Mouse (Mus musculus) liver, adult (tissue): ENCODE results near the gene Smc1b.
"Not testable (repeated sequence)": the region's sequence is repeated elsewhere in the genome, so short reads cannot be mapped to it uniquely, and the experiment has no call there.

Source experiments
- GATA4 ChIP-seq: IDR thresholded peaks from 2 replicates; pipeline ENCODE4 v1.6.1; 2014; ENCODE audit warnings: mild to moderate bottlenecking, low read length; ENCODE audit not compliant: insufficient replicate concordance

Smc1b gene

DNA sequence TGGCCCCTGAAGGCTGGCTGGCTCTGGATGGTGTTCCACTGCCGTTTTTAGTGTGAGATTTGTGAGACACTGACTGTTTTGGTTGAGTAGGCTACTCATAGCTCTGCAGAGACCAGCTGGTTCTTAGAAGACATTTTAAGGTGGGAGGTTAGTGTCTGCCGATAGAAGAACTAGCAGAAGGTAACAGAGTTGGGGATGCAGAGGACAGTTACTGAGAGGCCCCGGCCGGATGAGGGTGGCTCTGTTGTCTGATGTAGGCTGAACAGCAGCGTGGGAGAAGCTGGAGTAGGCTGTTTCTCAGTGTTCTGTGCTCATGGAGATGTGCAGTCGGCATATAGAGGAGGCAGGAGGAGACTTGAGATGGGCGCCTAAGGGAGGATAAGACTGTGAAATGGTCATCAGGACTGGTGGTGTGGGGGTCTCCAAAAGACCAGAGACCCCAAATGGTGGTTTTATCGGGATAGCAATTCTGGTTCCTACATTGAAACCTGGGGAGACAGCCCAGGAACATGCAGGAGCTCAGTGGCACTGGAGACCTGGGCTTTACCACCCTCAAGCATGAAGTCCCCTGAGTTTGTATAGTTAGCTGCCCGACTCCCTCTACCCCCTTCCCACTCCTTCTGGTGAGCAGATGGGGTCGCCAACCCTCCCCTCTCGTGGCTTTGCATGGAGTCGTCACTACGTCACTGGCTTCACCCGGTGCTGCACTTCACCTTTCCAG, 85.4 kb downstream of the Smc1b start:
- no peak for TF ChIP-seq GATA4

- TF ChIP-seq GATA4: no peak
These were observed 88.0 kb downstream of the Smc1b start for GRCm38 (mm10) chr15:85043761-85044160.

- no peak for TF ChIP-seq GATA4
These were observed 88.6 kb downstream of the Smc1b start for GRCm38 (mm10) chr15:85043116-85043515.

- no peak for TF ChIP-seq GATA4
These were observed 89.3 kb downstream of the Smc1b start for GRCm38 (mm10) chr15:85042361-85042954.

GRCm38 (mm10) chr15:85041546-85042225, 90.1 kb downstream of the Smc1b start:
- TF ChIP-seq GATA4: no peak

GRCm38 (mm10) chr15:85037343-85037690, 94.4 kb downstream of the Smc1b start:
- TF ChIP-seq GATA4: no peak

- TF ChIP-seq GATA4: peak; percentile 42; the same call in 1 of the 2 replicates
These were observed 95.0 kb downstream of the Smc1b start for GRCm38 (mm10) chr15:85036566-85037342.

DNA sequence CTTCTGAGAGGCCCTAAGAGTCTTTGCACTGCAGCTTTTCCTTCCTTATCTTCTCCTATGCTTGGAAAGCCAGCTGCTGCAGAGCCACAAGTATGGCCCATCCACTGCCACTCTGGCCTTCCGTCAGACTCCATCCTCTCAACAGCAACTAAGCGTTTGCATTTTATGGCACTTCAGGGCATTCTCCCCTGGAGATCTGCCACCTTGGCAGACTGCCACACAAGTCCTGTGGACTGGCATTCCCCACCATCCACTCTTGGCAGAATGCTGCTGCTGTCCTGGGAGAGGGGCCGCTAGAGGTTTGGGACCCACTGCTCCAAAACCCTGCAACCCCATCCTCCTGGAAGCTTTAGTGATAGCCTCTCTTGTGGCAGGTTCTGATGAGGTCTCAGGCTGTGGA, 99.9 kb downstream of the Smc1b start:
- TF ChIP-seq GATA4: no peak

GRCm38 (mm10) chr15:85028648-85029047, 103.1 kb downstream of the Smc1b start, which contains the start of gene Fam118a:
TSS of gene Fam118a (plus strand) at chr15:85028948.
- TF ChIP-seq GATA4: not testable (repeated sequence)

- no peak for TF ChIP-seq GATA4
These were observed 104.0 kb downstream of the Smc1b start for GRCm38 (mm10) chr15:85027740-85028139.

GRCm38 (mm10) chr15:85026197-85026596, 105.6 kb downstream of the Smc1b start:
- TF ChIP-seq GATA4: no peak

- no peak for TF ChIP-seq GATA4
These were observed 109.6 kb downstream of the Smc1b start for GRCm38 (mm10) chr15:85022211-85022610.

- TF ChIP-seq GATA4: no peak
These were observed 114.7 kb downstream of the Smc1b start, which contains the start of gene Upk3a for GRCm38 (mm10) chr15:85016951-85017664. TSS of gene Upk3a (plus strand) at chr15:85017141.

DNA sequence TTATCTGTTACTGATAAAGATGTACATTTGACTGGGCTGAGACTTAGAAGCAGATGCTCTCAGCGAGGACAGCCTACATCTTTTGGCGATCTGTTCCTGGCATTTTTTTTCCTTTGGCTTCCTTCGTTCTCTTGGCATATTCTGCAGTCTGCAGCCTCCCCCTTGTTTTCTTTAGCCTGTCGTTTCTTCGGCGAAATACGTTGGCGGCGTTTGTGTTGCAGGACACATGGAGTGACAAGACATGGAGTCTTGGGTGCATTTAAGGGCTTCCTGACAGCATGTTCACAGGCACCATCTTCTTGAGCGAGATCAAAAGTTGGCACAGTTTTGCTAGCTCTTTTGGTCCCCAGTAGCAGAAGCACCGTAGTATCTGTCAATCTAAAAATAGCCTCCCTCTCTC, 116.0 kb downstream of the Smc1b start:
- no peak for TF ChIP-seq GATA4
